Mouse (Mus musculus) liver, adult 2 months (tissue): ENCODE measurements around the gene Crim1.

Experiments used
- CTCF ChIP-seq: fragments of 200-500 bp; IDR thresholded peaks from 2 replicates; pipeline ENCODE4 v1.5.1; 2011; ENCODE audit warnings: low read depth, low read length, control low read depth
- POLR2A ChIP-seq: fragments of 200-500 bp; IDR thresholded peaks from 2 replicates; pipeline ENCODE4 v1.6.1; 2011; ENCODE audit warnings: low read length, control low read depth; ENCODE audit not compliant: insufficient read depth; ENCODE audit errors: extremely low read depth

GRCm38 (mm10) chr17:78303053-78303452 is 103.0 kb downstream of the Crim1 start:
- TF ChIP-seq CTCF (no peak), POLR2A (no peak)
